Mouse (Mus musculus) right cerebral cortex, postnatal 10 days (tissue): ENCODE measurements around the gene Tcte1.
A peak's percentile ranks its signal among the peaks of the same experiment; 100 is the strongest.

ENCODE experiments used
- DNase-seq, 2 experiments: peaks; one replicate each; pipeline ENCODE4 v3.0.0; 2021; ENCODE audit warnings: low spot score in 2 of 2

Gene Tcte1

GRCm38 (mm10) chr17:45547461-45548190, 24.4 kb downstream of the Tcte1 start:
- no peak for DNase-seq

DNA sequence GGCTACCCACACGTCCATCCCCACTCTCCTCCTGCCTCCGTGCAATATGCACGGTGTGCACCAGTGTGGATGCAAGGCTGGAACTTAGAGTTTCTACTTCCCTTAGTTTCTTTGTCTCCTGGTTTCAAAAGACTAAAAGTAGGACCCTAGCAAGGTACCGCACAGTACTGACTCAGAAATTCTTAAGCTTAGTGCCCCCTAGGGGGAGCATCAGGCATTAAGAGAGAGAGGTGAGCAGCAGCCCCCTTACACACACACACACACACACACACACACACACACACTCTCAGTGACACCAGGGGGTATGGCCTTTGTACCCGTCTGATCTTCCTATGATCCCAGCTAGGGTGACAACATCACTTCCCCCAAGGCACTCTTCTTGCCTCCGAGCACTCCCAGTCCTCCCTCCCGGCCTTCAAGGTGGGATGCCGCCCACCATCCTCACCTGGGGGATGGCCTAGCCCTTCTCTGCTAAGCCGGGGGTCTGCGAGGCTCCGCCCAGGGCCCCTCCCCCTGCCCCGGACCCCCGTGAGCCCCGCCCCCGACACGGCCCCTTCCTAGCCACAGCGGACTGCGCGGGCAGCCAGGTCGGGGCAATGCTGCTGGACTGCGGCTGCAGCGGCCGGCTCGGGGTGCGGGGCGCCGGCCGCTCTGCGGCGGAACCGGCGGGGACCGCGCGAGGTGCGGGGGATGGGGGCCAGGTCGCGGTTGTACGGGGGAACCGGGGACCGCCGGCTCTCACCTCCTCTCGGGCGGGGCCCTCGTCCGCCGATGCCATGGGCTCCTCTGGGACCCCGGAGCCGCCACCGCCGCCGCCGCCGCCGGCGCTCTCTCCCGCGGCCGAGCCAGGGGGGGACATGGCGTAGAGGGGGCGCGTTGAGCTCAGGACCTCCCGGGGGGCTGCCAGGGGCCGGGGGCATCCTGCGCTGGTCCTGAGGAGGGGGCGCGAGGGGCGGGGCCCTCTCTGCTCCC, 25.6 kb downstream of the Tcte1 start:
- peak; percentile 84 to 85 for DNase-seq

DNA sequence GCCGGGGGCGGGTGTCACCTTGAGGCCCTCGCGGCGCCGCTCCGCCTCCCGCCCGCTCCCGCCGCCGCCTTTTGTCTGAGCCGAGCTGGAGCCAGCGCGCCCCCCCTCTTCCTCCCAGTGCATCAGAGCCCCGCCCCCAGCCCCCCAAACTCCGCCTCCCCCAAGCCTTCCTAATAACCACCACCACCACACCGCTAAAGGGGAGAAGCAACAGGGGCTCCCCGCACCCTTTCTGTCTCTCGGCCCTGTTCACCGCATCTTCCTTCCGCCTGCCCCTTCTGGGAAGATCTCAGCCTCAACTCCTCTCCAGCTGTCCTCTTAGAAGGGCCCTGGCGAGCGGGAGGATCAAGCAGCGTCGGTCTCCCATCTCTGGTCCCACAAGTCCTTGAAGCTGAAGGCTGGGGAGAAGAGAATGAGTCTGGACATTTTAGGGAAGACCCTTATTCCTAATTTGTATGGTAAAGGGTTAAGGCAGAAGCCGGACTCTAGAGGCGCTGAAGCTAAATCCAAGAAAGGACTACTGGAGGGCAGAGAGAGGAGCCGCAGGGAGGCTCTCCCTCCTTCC, 26.5 kb downstream of the Tcte1 start, which contains the start of gene Tmem151b:
Tmem151b (minus strand) TSS at position 61 of the 565 bp plus-strand sequence.
- peak; percentile 80 to 85 for DNase-seq

DNA sequence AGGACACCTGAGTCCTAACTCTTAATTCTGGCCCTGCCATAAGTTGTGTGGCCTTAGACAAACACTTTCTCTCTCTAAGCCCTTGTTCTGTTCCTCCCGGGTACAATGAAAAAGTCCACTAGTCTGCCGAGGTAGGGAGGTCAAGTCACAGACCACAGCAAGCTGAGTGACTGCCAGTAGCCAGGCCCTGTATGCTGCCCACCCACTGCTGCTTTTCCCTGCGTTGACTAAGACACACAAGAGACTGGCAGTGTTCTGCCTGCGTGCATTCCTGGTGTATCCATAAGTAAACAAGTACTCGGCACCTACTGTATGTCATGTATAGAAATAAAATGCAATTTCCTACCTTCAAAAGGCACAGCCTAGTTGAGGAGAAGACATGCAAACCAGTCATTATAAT, 27.0 kb downstream of the Tcte1 start:
- DNase-seq, result peak in 1 of 2 experiments; percentile 52

GRCm38 (mm10) chr17:45551249-45551796, 28.1 kb downstream of the Tcte1 start:
- no peak for DNase-seq

DNA sequence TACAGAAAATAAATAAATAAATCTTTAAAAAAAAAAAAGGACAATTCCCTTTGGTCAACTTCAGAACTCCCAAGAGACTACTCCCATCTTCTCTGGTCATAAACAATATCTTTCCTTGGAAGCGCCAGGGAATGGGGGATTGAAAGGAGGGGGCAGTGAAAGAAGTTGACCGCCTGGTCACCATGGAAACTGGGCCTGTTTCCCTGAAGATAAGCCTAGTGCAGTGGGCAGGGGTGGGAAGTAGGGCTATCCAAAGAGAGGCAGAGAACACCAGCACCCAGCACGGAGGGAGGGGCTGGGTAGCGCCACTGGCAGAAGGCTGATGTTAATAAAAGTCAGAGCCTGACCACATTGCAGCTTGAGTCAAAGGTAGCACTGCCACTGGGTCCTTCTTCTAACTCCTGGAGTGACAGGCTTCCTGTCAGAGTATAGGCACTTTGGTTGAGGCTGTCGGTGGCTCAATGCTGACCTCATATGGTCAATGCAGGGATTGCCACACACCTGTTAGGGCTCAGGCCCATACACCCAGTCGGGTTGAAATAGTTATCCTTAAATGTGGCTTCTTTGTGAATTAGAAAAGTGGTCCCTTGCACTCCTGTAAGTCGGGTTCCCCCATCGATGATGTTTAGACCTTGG, 28.7 kb downstream of the Tcte1 start:
- peak; percentile 85 to 86 for DNase-seq

DNA sequence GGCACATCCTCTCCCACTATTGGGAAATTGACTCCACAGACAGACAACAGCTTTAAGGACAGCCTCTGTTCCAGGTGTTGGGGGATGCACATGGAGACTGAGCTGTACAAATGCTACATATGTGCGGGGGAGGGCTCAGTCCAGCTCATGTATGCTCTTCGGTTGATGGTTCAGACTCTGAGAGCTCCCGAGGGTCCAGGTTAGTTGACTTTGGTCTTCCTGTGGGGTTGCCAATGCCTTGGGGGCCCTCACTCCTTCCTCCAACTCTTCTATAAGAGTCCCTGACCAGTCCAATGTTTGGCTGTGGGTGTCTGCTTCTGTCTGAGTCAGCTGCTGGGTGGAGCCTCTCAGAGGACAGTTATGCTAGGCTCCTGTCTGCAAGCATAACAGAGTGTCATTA, 29.8 kb downstream of the Tcte1 start:
- no peak for DNase-seq

DNA sequence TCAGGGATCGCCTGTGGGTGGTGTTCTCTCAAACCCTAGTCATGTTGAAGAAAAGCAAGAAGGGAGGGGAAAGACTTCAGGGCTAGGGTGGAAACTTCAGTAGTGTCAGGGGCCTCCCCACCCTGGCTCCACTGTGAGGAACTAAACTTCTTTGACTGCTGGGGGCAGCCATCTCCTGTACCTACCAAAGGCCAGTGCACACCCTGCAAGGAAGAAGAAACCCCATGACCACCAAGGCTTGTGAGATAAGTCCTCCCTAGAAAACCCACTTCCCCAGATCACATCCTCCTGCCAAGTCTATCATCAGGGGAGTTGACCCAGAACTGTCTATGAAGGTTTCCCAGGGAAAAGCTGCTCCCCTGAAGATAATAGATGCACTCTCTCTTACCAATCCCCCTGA, 31.2 kb downstream of the Tcte1 start:
- DNase-seq, result no peak

DNA sequence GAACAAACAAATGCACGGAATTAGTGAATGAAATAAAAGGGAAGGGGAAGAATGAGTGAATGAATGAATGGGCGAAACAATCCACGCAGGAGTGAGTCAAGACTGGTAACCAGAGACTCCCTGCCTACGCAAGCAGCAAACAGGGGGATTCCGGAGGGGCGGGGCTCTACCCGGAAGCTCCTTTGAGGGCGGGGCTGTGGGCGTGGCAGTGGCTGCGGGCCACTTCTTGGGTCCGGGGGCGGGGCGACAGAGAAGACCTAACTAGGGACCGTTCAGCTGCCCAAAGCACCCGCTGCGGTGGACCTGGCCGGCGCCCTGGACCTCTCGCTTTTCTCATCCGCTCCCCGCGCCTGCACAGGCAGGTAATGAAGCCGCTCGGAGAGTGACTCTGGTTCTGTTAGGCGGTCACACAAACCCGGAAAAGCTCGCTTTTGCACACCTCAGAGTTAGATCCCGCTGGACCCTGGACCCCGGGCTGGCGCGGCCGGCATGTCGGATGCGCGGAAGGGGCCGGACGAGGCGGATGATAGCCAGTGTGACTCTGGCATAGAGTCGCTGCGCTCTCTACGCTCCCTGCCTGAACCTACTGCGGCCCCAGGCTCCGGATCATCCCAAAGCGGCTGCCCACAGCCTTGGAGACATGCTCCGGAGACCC, 32.3 kb downstream of the Tcte1 start, which contains the start of gene Nfkbie:
Nfkbie (plus strand) TSS at position 252 of the 655 bp plus-strand sequence.
- DNase-seq, result peak; percentile 93

- DNase-seq, result no peak
Observed at GRCm38 (mm10) chr17:45556107-45556489, 32.9 kb downstream of the Tcte1 start.

DNA sequence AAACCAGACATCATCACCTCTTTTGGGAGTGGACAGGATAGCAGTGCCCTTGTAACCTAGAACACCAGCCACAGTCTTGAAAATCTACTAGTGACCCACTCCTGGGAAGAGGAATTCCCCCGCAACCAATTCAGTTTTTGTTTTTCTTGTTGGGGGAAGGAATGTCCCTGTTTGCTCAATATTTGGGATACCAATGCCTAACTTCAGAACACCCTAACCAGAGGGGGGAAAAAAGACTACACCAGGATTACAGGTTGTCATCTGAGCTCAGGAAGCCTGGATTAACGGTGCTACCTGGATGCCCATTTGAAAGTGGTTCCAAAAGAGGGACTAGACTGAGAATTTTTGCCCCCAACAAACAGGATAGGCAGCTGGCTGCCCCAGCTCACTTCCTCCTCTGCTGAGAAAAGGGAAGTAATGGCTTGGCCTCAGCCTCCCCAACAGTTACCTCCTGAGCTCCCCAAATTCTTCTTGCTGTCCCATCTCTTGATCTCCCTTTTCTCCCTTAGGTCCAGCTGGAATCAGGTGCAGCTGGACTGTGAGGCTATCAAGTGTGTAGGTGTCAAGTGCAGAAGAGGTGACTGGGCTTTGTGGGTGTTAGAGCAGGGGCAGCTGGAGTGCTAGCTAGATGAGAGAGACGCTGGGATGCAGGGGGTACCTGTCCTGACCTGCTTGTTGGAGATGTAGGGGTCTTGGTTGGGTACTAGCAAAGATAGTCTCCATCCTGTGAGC, 33.4 kb downstream of the Tcte1 start:
- no peak for DNase-seq

DNA sequence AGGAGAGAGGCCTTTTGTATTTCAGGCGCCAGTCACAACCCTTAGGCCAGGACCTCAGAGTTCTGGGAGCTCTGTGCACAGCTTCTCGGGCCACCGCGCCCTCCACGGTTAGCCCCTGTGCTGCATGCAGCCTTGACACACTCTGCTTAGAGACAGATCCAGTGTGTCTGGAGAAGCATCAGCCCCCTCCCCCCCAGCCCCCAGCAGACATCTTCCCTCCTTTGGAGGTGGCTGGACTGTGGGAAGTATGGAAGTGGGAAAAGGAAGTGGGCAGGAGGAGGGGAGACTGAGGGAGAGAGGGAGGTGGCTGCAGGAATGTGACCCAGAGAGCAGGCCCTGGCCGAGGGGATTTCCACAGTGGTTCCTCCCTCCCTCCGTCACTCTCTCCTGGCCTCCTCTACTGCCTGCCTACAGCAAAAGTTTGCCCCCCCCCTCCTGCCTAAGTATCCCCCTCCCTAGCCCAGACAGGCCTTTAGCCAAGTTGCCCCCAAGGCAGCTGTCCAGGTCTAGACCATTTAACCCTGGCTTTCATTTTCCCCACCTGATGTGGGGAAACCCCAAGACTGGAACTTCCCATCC, 34.1 kb downstream of the Tcte1 start:
- DNase-seq, result no peak

DNA sequence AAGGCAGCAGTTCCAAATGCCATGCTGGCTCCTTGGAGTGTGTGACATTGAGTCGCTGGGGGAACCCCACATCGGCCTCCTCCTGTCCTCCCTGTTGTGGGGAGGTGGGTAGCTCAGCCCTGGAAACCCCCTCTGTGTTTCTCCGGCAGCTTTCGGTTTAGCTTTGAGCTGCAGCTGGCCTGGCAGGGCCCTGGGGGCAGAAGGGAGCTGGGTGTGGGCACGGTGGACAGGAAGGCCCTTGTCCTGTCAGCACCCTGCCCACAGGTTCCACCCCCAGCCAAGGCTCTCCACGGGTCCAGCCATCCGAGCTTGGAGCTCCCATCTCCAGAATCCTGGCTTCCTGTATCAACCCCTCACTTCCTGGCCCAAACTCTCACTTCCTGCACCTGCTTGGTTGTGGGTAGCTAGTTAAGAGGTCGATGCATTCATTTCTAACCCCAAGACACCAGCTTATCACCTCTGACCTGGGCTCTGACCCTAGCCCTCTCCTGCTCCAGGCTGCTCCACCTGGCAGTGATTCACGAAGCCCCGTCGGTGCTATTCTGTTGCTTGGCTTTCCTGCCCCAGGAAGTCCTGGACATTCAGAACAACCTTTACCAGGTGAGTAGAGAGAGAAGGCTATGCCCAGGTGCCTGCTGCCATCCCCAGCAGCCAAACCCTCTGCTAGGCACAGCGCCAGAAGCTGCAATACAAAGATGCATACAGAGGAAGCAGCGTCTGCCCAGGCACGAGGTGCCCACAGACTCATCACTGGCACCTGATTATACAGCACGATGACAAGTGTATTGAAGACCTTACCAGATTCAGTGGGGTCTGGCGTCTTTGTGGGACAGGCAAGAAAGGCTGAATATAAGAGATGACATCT, 35.0 kb downstream of the Tcte1 start:
- peak in 1 of 2 experiments; percentile 38 for DNase-seq

- DNase-seq, result no peak
Observed at GRCm38 (mm10) chr17:45559732-45560525, 36.7 kb downstream of the Tcte1 start.

GRCm38 (mm10) chr17:45563216-45563615, 40.0 kb downstream of the Tcte1 start:
- DNase-seq, result no peak

DNA sequence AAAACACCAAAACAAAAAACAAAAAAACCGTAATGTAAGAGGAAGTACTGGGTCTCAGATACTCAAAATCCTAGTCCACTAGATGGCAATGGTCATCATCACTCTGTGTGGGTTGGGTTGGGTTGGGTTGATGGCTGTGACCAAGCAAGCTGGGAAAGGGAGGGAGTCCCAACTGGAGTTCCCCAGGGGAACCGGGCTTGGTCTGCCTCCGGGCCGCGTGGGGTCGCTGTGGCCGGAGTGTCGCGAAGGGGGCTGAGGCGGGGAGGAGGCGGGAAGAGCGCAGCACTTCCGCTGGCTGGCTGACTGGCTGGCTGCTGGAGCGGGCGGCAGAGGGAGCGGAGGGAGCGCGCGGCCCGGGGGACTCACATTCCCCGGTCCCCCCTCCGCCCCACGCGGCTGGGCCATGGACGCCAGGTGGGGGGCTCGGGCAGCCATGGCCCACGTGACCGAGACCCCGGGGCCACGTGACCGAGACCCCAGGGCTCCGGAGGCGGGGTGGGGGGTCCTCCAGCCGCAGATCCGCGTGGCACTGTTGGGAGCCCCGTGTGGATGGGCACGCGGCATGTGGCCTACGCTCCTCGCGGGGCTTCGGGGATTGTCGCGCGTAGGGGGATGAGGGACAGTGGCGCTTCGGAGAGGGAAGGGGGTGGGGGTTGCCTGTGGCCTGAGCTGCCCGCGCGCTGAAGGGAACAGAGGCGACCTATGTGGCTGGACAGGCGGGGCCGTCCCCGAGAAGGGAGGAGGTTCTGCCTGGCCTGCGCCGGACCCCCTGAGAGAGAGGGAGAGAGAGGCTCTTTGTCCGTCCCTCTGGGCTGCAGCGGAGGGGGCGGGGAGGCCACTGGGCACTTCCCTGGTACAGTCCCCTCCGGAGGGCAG, 40.7 kb downstream of the Tcte1 start, which contains the start of gene Slc35b2:
Slc35b2 (plus strand) TSS at position 220 of the 876 bp plus-strand sequence.
- peak; percentile 95 for DNase-seq

- DNase-seq, result peak in 1 of 2 experiments; percentile 40
Observed at GRCm38 (mm10) chr17:45564531-45565084, 41.4 kb downstream of the Tcte1 start.
